Mouse (Mus musculus): Measurements from ENCODE around the gene Gon7. TPM values are rescaled to one million over a fixed set of nuclear protein-coding genes. Genes with fewer than 3 reads are reported as not detected.

Gon7 gene
- polyA plus RNA-seq, 1 experiment, result 11.0 TPM

DNA sequence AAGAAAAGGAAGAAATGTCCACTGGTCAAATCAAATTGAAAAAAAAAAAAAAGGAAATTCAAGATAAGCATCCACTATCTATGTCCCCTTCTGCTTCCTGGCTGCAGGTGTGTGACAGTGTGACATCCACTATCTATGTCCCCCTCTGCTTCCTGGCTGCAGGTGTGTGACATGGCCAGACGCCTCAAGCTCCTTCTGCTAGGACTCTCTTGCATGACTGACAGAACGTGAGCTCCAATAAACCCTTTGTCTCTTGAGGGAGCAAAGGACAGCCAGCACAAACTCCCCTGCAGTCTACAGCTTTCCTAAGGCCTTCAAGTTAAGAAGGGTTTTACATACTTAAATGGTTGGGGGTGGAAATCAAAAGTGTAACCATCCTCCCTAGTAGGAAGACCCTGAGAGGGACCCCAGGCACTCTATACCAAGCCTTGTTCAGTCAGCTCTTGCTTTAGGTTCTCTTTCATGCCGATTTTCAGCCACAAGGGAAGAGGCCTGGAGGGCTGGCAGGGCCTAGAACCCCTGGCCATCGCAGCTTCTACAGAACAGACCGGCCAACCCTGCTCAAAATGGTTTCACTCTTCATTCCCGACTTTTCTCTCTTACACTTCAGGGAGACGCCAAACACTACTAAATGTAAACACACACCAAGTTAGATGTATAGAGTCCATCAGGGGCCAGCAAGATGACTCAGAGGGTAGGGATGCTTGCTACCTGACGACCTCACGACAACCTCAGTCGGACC, 42.8 kb downstream of the Gon7 start:
- Histone ChIP-seq H3K27me3 (ENCODE audit: control insufficient read depth, insufficient read depth, low read length) (no peaks in the 10 kb centered on the region), H3K4me3 (ENCODE audit: control insufficient read depth, low read depth, low read length) (no peak overlapping the region), H3K4me1 (ENCODE audit: control insufficient read depth, insufficient read depth, low read length) (no peaks in the 10 kb centered on the region), H3K36me3 (ENCODE audit: control insufficient read depth, insufficient read depth, low read length) (no peaks in the 10 kb centered on the region), H3K27ac (ENCODE audit: control insufficient read depth, insufficient read depth, low read depth, low read length) (no peak overlapping the region)
- TF ChIP-seq POLR2A (IDR thresholded peaks at IDR 0.05; ENCODE audit: control insufficient read depth, low read depth, low read length), result no peak
- TF ChIP-seq CTCF (IDR thresholded peaks at IDR 0.05; ENCODE audit: control insufficient read depth, insufficient read depth, insufficient replicate concordance, low read depth, low read length), result no peak

DNA sequence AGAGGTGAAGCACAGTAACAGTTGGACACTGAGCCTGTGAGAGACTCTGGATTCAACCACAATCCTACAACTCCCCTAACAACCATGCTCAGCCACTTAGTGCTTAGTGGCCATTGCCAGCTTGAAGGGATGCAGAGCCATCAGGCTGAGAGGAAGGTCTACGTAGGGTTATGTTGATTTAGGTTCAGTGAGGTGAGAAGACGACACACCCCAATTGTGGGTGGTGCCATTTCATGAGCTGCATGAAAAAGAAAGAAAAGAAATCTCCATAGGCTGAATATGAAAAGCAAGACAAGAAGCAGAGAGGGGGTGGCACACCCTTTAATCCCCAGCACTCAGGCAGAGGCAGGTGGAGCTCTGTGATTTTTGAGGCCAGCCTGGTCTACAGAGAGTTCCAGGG, 43.5 kb downstream of the Gon7 start:
- Histone ChIP-seq H3K27ac (ENCODE audit: control insufficient read depth, insufficient read depth, low read depth, low read length) (no peak overlapping the region), H3K27me3 (ENCODE audit: control insufficient read depth, insufficient read depth, low read length) (no peaks in the 10 kb centered on the region), H3K36me3 (ENCODE audit: control insufficient read depth, insufficient read depth, low read length) (no peaks in the 10 kb centered on the region), H3K4me1 (ENCODE audit: control insufficient read depth, insufficient read depth, low read length) (no peaks in the 10 kb centered on the region), H3K4me3 (ENCODE audit: control insufficient read depth, low read depth, low read length) (no peak overlapping the region)
- TF ChIP-seq POLR2A (IDR thresholded peaks at IDR 0.05; ENCODE audit: control insufficient read depth, low read depth, low read length) (no peak), CTCF (IDR thresholded peaks at IDR 0.05; ENCODE audit: control insufficient read depth, insufficient read depth, insufficient replicate concordance, low read depth, low read length) (no peak)

DNA sequence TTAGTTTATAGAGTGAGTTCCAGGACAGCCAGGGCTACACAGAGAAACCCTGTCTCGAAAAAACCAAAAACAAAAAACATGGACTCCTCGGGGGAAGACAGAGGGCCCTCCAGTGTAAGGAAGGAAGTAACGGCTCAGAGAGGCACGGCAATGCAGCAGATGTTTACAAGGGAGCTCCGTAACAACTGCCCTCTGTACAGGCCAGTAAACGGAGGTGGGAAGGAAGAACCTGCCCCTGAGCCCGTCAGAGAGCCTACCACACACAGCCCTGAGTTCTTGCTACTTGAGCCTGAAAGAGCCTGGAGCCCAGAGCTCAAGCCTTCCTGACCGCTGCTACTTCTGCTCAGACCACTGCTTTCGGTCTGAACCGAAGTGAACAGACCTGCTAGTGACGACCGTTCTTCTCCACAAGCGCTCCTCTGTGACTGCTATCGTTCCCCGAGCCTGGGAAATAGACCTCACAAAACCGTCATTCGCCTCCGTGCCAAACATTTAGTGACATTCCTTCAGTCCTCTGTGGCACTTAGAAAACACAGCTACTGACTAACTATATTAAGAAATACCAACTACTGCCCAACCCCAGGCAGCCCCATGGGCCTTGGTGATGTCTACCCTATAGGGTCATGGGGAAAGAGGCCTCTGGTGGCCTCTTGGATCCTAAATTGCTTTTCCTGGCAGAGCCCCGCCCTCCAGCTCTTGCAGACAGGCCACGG, 44.3 kb downstream of the Gon7 start:
- Histone ChIP-seq H3K27me3 (ENCODE audit: control insufficient read depth, insufficient read depth, low read length) (no peaks in the 10 kb centered on the region), H3K4me3 (ENCODE audit: control insufficient read depth, low read depth, low read length) (no peak overlapping the region), H3K4me1 (ENCODE audit: control insufficient read depth, insufficient read depth, low read length) (no peaks in the 10 kb centered on the region), H3K27ac (ENCODE audit: control insufficient read depth, insufficient read depth, low read depth, low read length) (no peak overlapping the region), H3K36me3 (ENCODE audit: control insufficient read depth, insufficient read depth, low read length) (no peaks in the 10 kb centered on the region)
- TF ChIP-seq CTCF (IDR thresholded peaks at IDR 0.05; ENCODE audit: control insufficient read depth, insufficient read depth, insufficient replicate concordance, low read depth, low read length), result no peak
- TF ChIP-seq POLR2A (IDR thresholded peaks at IDR 0.05; ENCODE audit: control insufficient read depth, low read depth, low read length), result no peak

DNA sequence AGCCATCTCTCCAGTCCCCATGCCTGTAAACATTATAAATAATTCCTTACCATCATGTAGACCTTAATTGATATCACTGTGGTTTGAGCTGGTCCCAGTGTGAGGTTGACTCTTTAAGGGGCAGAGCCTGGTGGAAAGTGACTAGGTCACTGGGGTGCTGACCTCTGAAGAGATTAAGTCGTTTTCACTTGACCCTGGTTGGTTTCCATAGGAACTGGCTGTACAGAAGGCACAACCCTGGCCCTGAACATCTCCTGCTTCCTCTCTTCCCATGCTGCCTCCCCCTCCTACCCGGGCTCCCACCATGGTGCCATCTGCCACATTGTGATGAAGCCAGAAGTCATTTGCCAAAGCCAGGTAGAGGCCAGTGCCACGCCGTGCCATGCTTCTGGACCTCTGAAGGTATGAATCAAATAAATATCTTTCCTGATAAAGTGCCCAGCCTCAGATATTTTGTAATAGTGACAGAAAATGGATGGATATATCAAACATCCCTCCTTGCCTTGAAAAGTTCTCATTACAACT, 46.7 kb downstream of the Gon7 start:
- Histone ChIP-seq H3K4me3 (ENCODE audit: control insufficient read depth, low read depth, low read length) (no peak overlapping the region), H3K27ac (ENCODE audit: control insufficient read depth, insufficient read depth, low read depth, low read length) (no peak overlapping the region), H3K27me3 (ENCODE audit: control insufficient read depth, insufficient read depth, low read length) (no peaks in the 10 kb centered on the region), H3K4me1 (ENCODE audit: control insufficient read depth, insufficient read depth, low read length) (peaks cover 4% of the 10 kb centered on the region), H3K36me3 (ENCODE audit: control insufficient read depth, insufficient read depth, low read length) (no peaks in the 10 kb centered on the region)
- TF ChIP-seq CTCF (IDR thresholded peaks at IDR 0.05; ENCODE audit: control insufficient read depth, insufficient read depth, insufficient replicate concordance, low read depth, low read length), result no peak
- TF ChIP-seq POLR2A (IDR thresholded peaks at IDR 0.05; ENCODE audit: control insufficient read depth, low read depth, low read length), result no peak

DNA sequence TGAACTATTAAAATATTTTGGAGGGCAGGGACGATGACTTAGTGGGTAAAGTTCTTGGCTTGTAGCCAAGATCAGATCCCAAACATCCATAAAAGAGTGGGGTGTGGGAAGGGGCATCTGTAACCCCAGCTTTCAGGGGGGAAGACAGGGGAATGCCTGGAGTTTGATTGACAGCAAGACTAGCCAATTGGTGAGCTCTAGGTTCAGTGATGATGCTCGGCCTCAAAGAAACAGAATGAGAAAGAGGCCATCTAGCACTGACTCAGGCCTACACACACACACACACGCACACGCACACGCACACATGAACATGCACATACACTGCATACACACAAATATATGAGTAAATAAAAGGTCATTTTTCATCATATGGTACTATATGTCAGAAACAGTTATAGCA, 47.7 kb downstream of the Gon7 start:
- no peak for TF ChIP-seq CTCF (IDR thresholded peaks at IDR 0.05; ENCODE audit: control insufficient read depth, insufficient read depth, insufficient replicate concordance, low read depth, low read length)
- no peak for TF ChIP-seq POLR2A (IDR thresholded peaks at IDR 0.05; ENCODE audit: control insufficient read depth, low read depth, low read length)

DNA sequence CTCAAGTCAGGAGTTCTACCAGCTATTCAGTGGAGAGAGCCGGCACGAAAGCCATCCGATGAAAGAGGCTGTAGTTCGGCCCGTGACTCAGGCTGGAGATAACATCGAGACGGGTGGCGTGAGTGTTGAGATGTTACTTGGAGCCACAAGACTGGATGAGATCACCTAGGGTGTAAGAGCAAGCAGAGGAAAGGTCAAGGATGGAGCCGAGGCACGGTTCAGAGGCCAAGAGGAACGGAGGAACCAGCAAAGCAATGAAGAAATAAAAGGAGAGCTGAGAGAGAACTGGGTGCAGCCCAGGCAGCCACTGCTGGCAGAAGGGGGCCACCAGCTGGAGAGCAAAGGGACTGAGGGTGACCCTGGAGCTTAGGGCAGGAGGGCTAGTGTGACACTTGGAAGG, 49.4 kb downstream of the Gon7 start:
- Histone ChIP-seq H3K36me3 (ENCODE audit: control insufficient read depth, insufficient read depth, low read length) (no peaks in the 10 kb centered on the region), H3K27ac (ENCODE audit: control insufficient read depth, insufficient read depth, low read depth, low read length) (no peak overlapping the region), H3K27me3 (ENCODE audit: control insufficient read depth, insufficient read depth, low read length) (no peaks in the 10 kb centered on the region), H3K4me1 (ENCODE audit: control insufficient read depth, insufficient read depth, low read length) (peaks cover 24% of the 10 kb centered on the region), H3K4me3 (ENCODE audit: control insufficient read depth, low read depth, low read length) (no peak overlapping the region)
- TF ChIP-seq POLR2A (IDR thresholded peaks at IDR 0.05; ENCODE audit: control insufficient read depth, low read depth, low read length), result no peak
- peak; percentile 23; the same call in 1 of the 2 replicates for TF ChIP-seq CTCF (IDR thresholded peaks at IDR 0.05; ENCODE audit: control insufficient read depth, insufficient read depth, insufficient replicate concordance, low read depth, low read length)

More for the DNA sequence above, 47.7 kb downstream of the Gon7 start:
- Histone ChIP-seq H3K36me3 (ENCODE audit: control insufficient read depth, insufficient read depth, low read length) (no peaks in the 10 kb centered on the region), H3K4me3 (ENCODE audit: control insufficient read depth, low read depth, low read length) (no peak overlapping the region), H3K4me1 (ENCODE audit: control insufficient read depth, insufficient read depth, low read length) (peaks cover 10% of the 10 kb centered on the region), H3K27ac (ENCODE audit: control insufficient read depth, insufficient read depth, low read depth, low read length) (no peak overlapping the region), H3K27me3 (ENCODE audit: control insufficient read depth, insufficient read depth, low read length) (no peaks in the 10 kb centered on the region)

DNA sequence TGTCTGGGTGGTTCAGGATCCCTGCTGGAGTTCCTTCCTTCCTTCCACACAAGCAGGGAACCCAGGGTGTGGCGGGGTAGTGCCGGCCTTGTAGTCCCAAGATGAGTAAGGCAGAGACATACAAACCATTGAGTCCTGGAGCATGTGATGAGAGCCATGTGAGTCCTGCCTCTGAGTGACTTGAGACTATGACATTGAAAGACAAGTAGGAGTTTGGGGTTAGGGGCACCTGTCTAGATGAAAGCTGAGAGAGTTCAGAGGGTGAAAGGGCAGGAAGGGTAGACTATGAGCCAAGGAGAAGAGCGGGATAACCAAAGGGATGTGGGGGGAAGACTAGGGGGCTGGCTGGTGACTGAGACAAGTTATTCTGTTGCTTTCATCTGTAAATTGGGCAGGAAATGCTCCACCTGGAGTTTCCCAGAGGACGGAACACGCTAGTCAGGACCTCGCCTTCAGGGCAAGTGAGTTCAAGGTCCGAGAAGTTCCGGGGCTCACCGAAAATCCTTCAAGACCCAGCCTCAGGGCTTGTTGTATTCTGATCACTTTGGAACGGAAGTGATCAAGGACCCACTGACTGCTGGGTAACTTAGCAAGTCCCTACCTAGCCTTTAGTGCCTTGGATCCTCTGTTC, 50.7 kb downstream of the Gon7 start:
- Histone ChIP-seq H3K36me3 (ENCODE audit: control insufficient read depth, insufficient read depth, low read length) (no peaks in the 10 kb centered on the region), H3K4me3 (ENCODE audit: control insufficient read depth, low read depth, low read length) (no peak overlapping the region), H3K27ac (ENCODE audit: control insufficient read depth, insufficient read depth, low read depth, low read length) (no peak overlapping the region), H3K27me3 (ENCODE audit: control insufficient read depth, insufficient read depth, low read length) (no peaks in the 10 kb centered on the region), H3K4me1 (ENCODE audit: control insufficient read depth, insufficient read depth, low read length) (peaks cover 35% of the 10 kb centered on the region)
- TF ChIP-seq CTCF (IDR thresholded peaks at IDR 0.05; ENCODE audit: control insufficient read depth, insufficient read depth, insufficient replicate concordance, low read depth, low read length), result no peak
- no peak for TF ChIP-seq POLR2A (IDR thresholded peaks at IDR 0.05; ENCODE audit: control insufficient read depth, low read depth, low read length)

Data from testis, adult 2 months (tissue).